Mouse (Mus musculus): Measurements from ENCODE around the gene Ankrd36. TPM values are rescaled to one million over a fixed set of nuclear protein-coding genes. Genes with fewer than 3 reads are reported as not detected.
A peak's percentile ranks its signal among the peaks of the same experiment; 100 is the strongest.

The Ankrd36 gene
- polyA plus RNA-seq, 1 experiment, result 0.10 TPM

GRCm38 (mm10) chr11:5541799-5542481 lies 27.5 kb upstream of the Ankrd36 start, which contains the start of gene Ccdc117:
TSS of gene Ccdc117 (minus strand) at chr11:5542187.
- TF ChIP-seq GATA1 (IDR thresholded peaks at IDR 0.05; ENCODE audit: low read length), result peak; percentile 4

GRCm38 (mm10) chr11:5542482-5543185 lies 26.9 kb upstream of the Ankrd36 start:
- TF ChIP-seq GATA1 (IDR thresholded peaks at IDR 0.05; ENCODE audit: low read length), result no peak

- no peak for TF ChIP-seq GATA1 (IDR thresholded peaks at IDR 0.05; ENCODE audit: low read length)
These were observed 26.2 kb upstream of the Ankrd36 start for GRCm38 (mm10) chr11:5543281-5543680.

- TF ChIP-seq GATA1 (IDR thresholded peaks at IDR 0.05; ENCODE audit: low read length), result no peak
These were observed 24.0 kb upstream of the Ankrd36 start for GRCm38 (mm10) chr11:5545457-5545856.

- TF ChIP-seq GATA1 (IDR thresholded peaks at IDR 0.05; ENCODE audit: low read length), result no peak
These were observed 22.8 kb upstream of the Ankrd36 start for GRCm38 (mm10) chr11:5546693-5547092.

GRCm38 (mm10) chr11:5551430-5551829 lies 18.1 kb upstream of the Ankrd36 start:
- no peak for TF ChIP-seq GATA1 (IDR thresholded peaks at IDR 0.05; ENCODE audit: low read length)

GRCm38 (mm10) chr11:5551931-5552330 lies 17.6 kb upstream of the Ankrd36 start:
- no peak for TF ChIP-seq GATA1 (IDR thresholded peaks at IDR 0.05; ENCODE audit: low read length)

- no peak for TF ChIP-seq GATA1 (IDR thresholded peaks at IDR 0.05; ENCODE audit: low read length)
These were observed 9.2 kb upstream of the Ankrd36 start for GRCm38 (mm10) chr11:5560273-5560672.

GRCm38 (mm10) chr11:5562625-5563268 lies 6.7 kb upstream of the Ankrd36 start:
- no peak for TF ChIP-seq GATA1 (IDR thresholded peaks at IDR 0.05; ENCODE audit: low read length)

- TF ChIP-seq GATA1 (IDR thresholded peaks at IDR 0.05; ENCODE audit: low read length), result no peak
These were observed 5.6 kb upstream of the Ankrd36 start for GRCm38 (mm10) chr11:5563898-5564297.

- TF ChIP-seq GATA1 (IDR thresholded peaks at IDR 0.05; ENCODE audit: low read length), result no peak
These were observed 3.9 kb upstream of the Ankrd36 start for GRCm38 (mm10) chr11:5565596-5565995.

GRCm38 (mm10) chr11:5566506-5566905 lies 3.0 kb upstream of the Ankrd36 start:
- TF ChIP-seq GATA1 (IDR thresholded peaks at IDR 0.05; ENCODE audit: low read length), result no peak

- no peak for TF ChIP-seq GATA1 (IDR thresholded peaks at IDR 0.05; ENCODE audit: low read length)
These were observed 1.8 kb upstream of the Ankrd36 start for GRCm38 (mm10) chr11:5567654-5568053.

- TF ChIP-seq GATA1 (IDR thresholded peaks at IDR 0.05; ENCODE audit: low read length), result peak; percentile 65
These were observed 1.4 kb upstream of the Ankrd36 start for GRCm38 (mm10) chr11:5568082-5568481.

- TF ChIP-seq GATA1 (IDR thresholded peaks at IDR 0.05; ENCODE audit: low read length), result no peak
These were observed 2.4 kb downstream of the Ankrd36 start for GRCm38 (mm10) chr11:5571856-5572255.

GRCm38 (mm10) chr11:5573821-5574220 lies 4.3 kb downstream of the Ankrd36 start:
- TF ChIP-seq GATA1 (IDR thresholded peaks at IDR 0.05; ENCODE audit: low read length), result peak; percentile 45

Data from G1E-ER4 (cell line).